Mouse (Mus musculus): ENCODE measurements around the gene Ier2. TPM values are rescaled to one million over a fixed set of nuclear protein-coding genes. Genes with fewer than 3 reads are reported as not detected.

Ier2 gene
- polyA plus RNA-seq, 1 experiment from 2014 or later, result 46.5 TPM

DNA sequence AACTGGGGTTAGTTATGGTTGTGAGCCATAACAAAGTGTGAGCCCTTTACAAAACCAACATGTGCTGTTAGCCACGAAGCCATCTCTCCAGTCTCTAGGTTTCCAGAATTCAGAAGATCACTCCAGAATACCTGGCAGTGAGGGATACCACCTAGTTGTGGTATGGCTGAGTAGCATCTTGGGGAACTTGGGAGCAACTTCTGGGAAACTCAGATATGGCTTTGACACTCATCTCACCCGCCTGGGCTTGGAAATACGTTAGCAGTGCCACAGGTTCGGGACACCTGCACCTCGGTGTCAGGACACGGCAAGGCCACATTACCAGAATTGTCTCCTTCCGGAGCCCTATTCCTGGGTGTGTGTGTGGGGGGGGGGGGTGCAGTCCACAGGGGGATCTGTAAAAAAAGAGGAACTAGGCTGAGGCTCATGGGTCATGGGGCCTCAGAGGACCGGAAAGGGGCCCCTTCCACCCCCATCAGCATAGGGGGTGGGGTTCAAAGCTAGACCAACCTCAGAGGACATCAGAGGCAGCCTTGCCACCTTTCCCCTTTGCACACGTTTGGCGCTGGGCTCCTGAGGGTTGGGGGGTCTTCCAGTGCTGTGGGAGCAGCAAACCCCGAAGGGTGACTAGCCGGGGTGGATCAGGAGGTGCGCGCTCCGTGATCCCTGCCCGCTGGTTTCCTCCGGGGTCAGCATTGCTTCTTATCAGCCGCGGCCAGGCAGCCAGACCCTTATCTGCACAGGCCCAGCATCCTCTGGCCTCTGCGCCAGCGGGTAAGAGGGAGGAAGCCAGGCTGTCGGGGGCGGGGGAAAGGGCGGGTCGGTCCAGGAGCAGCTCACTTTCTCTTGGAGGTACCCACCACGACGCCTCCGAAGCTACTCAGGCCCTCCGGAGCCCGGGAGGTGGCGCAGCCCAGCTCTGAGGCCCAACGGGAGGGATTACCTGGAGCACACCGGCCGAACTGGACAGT is 38.6 kb upstream of the Ier2 start, which contains the start of gene Lyl1:
Gene Lyl1 (plus strand): TSS at position 517 of the 971 bp plus-strand sequence.
- WGBS, result 3% methylated on average over 34 of the region's 34 CpGs
- Histone ChIP-seq H3K4me1 (replicated peaks; ENCODE audit: control insufficient read depth, insufficient read depth, low read length) (peaks cover 53% of the 10 kb centered on the region), H3K9ac (ENCODE audit: low read depth, low read length) (peak within 1 kb of the TSS; percentile 94), H3K36me3 (ENCODE audit: control insufficient read depth, insufficient read depth, low read length) (peaks cover 33% of the 10 kb centered on the region), H3K4me3 (ENCODE audit: low read depth, low read length) (peak within 1 kb of the TSS; percentile 66), H3K27me3 (replicated peaks; ENCODE audit: control insufficient read depth, insufficient read depth, low read length) (peaks cover 18% of the 10 kb centered on the region), H3K27ac (ENCODE audit: low read depth, low read length) (peak within 1 kb of the TSS; percentile 94), H3K4me2 (peak within 1 kb of the TSS; percentile 74), H3K9me3 (ENCODE audit: control insufficient read depth, low read length) (no peaks in the 10 kb centered on the region)
- DNase-seq (ENCODE audit: low spot score), result peak; percentile 94
- ATAC-seq (replicated peaks; ENCODE audit: low FRiP score), result peak; percentile 87

GRCm38 (mm10) chr8:84700526-84700925 is 37.9 kb upstream of the Ier2 start:
- no peak overlapping the region; the same call in 1 of the 2 replicates for H3K4me3 ChIP-seq (ENCODE audit: low read depth, low read length)
- DNase-seq (ENCODE audit: low spot score) (no peak), ATAC-seq (replicated peaks; ENCODE audit: low FRiP score) (no peak)
- H3K9me3 ChIP-seq (ENCODE audit: control insufficient read depth, low read length), result no peaks in the 10 kb centered on the region
- peaks cover 34% of the 10 kb centered on the region for H3K36me3 ChIP-seq (ENCODE audit: control insufficient read depth, insufficient read depth, low read length)
- 38% methylated on average over 5 of the region's 5 CpGs for WGBS
- H3K27me3 ChIP-seq (replicated peaks; ENCODE audit: control insufficient read depth, insufficient read depth, low read length), result peaks cover 18% of the 10 kb centered on the region
- H3K4me2 ChIP-seq, result peak overlapping the region; percentile 40; the same call in 1 of the 2 replicates
- peaks cover 50% of the 10 kb centered on the region for H3K4me1 ChIP-seq (replicated peaks; ENCODE audit: control insufficient read depth, insufficient read depth, low read length)
- H3K9ac ChIP-seq (ENCODE audit: low read depth, low read length), result peak overlapping the region; percentile 34; the same call in 1 of the 2 replicates
- H3K27ac ChIP-seq (ENCODE audit: low read depth, low read length), result peak overlapping the region; percentile 94

GRCm38 (mm10) chr8:84699861-84700322 is 37.2 kb upstream of the Ier2 start:
- Histone ChIP-seq H3K9ac (ENCODE audit: low read depth, low read length) (peak overlapping the region; percentile 34; the same call in 1 of the 2 replicates), H3K4me1 (replicated peaks; ENCODE audit: control insufficient read depth, insufficient read depth, low read length) (peaks cover 43% of the 10 kb centered on the region), H3K9me3 (ENCODE audit: control insufficient read depth, low read length) (no peaks in the 10 kb centered on the region), H3K27ac (ENCODE audit: low read depth, low read length) (peak overlapping the region; percentile 94), H3K36me3 (ENCODE audit: control insufficient read depth, insufficient read depth, low read length) (peaks cover 40% of the 10 kb centered on the region), H3K27me3 (replicated peaks; ENCODE audit: control insufficient read depth, insufficient read depth, low read length) (peaks cover 12% of the 10 kb centered on the region), H3K4me2 (peak overlapping the region; percentile 40), H3K4me3 (ENCODE audit: low read depth, low read length) (peak overlapping the region; percentile 11; the same call in 1 of the 2 replicates)
- WGBS, result 36% methylated on average over 7 of the region's 7 CpGs
- DNase-seq (ENCODE audit: low spot score) (peak; percentile 63), ATAC-seq (replicated peaks; ENCODE audit: low FRiP score) (no peak)

DNA sequence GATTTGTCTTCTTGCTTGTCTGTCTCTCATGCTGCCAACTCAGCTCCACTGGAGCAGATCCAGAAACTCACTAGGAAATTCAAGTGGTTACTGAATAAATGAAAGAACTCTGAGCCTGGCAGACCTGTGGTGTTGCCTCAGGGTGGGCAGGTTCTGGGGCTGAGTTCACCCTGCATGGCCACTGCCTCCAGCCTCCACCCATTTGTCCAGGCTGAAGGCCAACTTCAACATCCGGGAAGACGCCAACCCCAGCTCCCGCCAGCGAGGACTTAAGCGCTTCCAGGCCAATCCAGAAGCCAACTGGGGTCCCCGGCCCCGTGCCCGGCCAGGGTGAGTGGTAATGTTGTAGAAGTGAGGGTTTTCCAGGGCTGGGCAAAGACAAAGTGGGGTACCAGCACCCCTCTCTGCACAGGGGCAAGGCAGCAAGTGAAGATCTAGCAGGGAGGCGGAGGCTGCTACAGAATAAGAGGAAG is 36.3 kb upstream of the Ier2 start:
- Histone ChIP-seq H3K27me3 (replicated peaks; ENCODE audit: control insufficient read depth, insufficient read depth, low read length) (peaks cover 7% of the 10 kb centered on the region), H3K27ac (ENCODE audit: low read depth, low read length) (peak overlapping the region; percentile 94), H3K9ac (ENCODE audit: low read depth, low read length) (no peak overlapping the region), H3K36me3 (ENCODE audit: control insufficient read depth, insufficient read depth, low read length) (peaks cover 44% of the 10 kb centered on the region), H3K4me1 (replicated peaks; ENCODE audit: control insufficient read depth, insufficient read depth, low read length) (peaks cover 36% of the 10 kb centered on the region), H3K4me2 (peak overlapping the region; percentile 40; the same call in 1 of the 2 replicates), H3K4me3 (ENCODE audit: low read depth, low read length) (no peak overlapping the region), H3K9me3 (ENCODE audit: control insufficient read depth, low read length) (no peaks in the 10 kb centered on the region)
- 91% methylated on average over 9 of the region's 9 CpGs for WGBS
- ATAC-seq (replicated peaks; ENCODE audit: low FRiP score) (no peak), DNase-seq (ENCODE audit: low spot score) (no peak)

GRCm38 (mm10) chr8:84698288-84698687 is 35.6 kb upstream of the Ier2 start:
- Histone ChIP-seq H3K27ac (ENCODE audit: low read depth, low read length) (no peak overlapping the region; the same call in 1 of the 2 replicates), H3K4me2 (peak overlapping the region; percentile 8; the same call in 1 of the 2 replicates), H3K27me3 (replicated peaks; ENCODE audit: control insufficient read depth, insufficient read depth, low read length) (peaks cover under 1% of the 10 kb centered on the region; the same call in 1 of the 2 replicates), H3K4me1 (replicated peaks; ENCODE audit: control insufficient read depth, insufficient read depth, low read length) (peaks cover 30% of the 10 kb centered on the region), H3K9ac (ENCODE audit: low read depth, low read length) (no peak overlapping the region), H3K4me3 (ENCODE audit: low read depth, low read length) (no peak overlapping the region), H3K36me3 (ENCODE audit: control insufficient read depth, insufficient read depth, low read length) (peaks cover 50% of the 10 kb centered on the region), H3K9me3 (ENCODE audit: control insufficient read depth, low read length) (no peaks in the 10 kb centered on the region)
- WGBS, result 90% methylated on average over 5 of the region's 5 CpGs
- DNase-seq (ENCODE audit: low spot score) (no peak), ATAC-seq (replicated peaks; ENCODE audit: low FRiP score) (no peak)

DNA sequence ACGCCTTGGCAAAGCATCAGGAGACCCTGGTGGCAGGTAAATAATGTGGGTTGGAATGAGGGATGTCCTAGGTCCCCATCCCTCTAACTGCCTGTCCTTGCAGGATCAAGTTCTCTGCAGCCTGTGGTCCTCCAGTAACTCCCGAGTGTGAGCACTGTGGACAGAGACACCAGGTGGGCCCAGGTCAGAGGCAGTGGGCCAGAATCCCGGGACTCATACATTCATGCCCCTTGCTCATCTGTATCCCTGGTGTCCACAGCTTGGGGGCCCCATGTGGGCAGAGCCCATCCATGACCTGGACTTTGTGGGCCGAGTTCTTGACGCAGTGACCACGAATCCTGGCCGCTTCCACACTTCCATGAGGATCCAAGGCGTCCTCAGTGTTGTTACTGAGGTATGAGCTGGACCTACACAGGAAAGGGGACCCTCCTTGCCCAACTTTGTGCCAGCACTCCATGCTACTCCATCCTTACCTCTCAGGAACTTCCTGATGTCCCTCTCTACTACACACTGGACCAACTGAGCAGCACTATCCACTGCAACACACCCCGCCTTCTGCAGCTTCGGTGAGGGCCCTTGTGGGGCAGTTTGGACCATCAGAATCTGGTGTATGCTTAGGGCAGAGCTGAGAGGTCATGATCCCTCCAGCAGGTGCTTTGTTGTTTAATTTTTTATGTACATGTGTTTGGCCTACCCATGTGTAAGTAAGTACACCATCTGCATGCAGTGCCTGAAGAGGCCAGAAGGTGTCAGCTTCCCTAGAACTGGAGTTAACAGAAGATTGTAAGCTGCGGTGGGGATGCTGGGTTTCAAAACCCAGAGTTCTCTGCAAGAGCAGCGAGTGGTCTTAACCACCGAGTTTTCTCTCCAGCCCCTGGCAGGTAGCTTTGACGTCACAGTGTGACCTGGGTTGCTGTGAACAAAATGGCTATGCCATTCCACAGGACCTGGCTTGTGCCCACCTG is 34.8 kb upstream of the Ier2 start:
- Histone ChIP-seq H3K4me3 (ENCODE audit: low read depth, low read length) (no peak overlapping the region), H3K9ac (ENCODE audit: low read depth, low read length) (no peak overlapping the region), H3K27ac (ENCODE audit: low read depth, low read length) (no peak overlapping the region), H3K9me3 (ENCODE audit: control insufficient read depth, low read length) (no peaks in the 10 kb centered on the region), H3K4me1 (replicated peaks; ENCODE audit: control insufficient read depth, insufficient read depth, low read length) (peaks cover 30% of the 10 kb centered on the region), H3K36me3 (ENCODE audit: control insufficient read depth, insufficient read depth, low read length) (peaks cover 54% of the 10 kb centered on the region), H3K27me3 (replicated peaks; ENCODE audit: control insufficient read depth, insufficient read depth, low read length) (no peaks in the 10 kb centered on the region), H3K4me2 (no peak overlapping the region)
- DNase-seq (ENCODE audit: low spot score), result no peak
- ATAC-seq (replicated peaks; ENCODE audit: low FRiP score), result no peak
- 86% methylated on average over 14 of the region's 14 CpGs for WGBS

GRCm38 (mm10) chr8:84695140-84695539 is 32.5 kb upstream of the Ier2 start:
- no peak overlapping the region for H3K4me3 ChIP-seq (ENCODE audit: low read depth, low read length)
- WGBS, result 89% methylated on average over 6 of the region's 6 CpGs
- H3K27me3 ChIP-seq (replicated peaks; ENCODE audit: control insufficient read depth, insufficient read depth, low read length), result no peaks in the 10 kb centered on the region
- no peak overlapping the region for H3K27ac ChIP-seq (ENCODE audit: low read depth, low read length)
- no peak for DNase-seq (ENCODE audit: low spot score)
- ATAC-seq (replicated peaks; ENCODE audit: low FRiP score), result no peak
- no peak overlapping the region for H3K4me2 ChIP-seq
- H3K9me3 ChIP-seq (ENCODE audit: control insufficient read depth, low read length), result no peaks in the 10 kb centered on the region
- H3K36me3 ChIP-seq (ENCODE audit: control insufficient read depth, insufficient read depth, low read length), result peaks cover 63% of the 10 kb centered on the region
- no peak overlapping the region for H3K9ac ChIP-seq (ENCODE audit: low read depth, low read length)
- peaks cover 21% of the 10 kb centered on the region for H3K4me1 ChIP-seq (replicated peaks; ENCODE audit: control insufficient read depth, insufficient read depth, low read length)

DNA sequence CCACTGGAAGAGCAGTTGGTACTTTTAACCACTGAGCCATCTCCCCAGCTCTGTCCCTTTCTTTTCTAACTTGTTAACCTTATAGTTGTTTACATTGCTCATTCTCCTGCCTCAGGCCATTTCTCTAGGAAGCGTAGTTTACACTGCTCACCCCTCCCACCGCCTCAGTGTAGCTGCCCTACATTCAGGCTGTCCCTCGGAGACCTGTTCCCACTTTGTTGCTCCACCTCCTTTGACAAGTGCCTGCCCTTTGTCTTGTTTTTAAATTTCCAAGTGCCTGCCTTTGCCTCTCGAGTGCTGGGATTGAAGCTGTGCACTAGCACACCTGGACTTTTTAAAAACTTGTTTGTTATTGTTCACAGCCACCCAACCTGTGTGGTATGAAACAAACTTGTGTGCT is 30.7 kb upstream of the Ier2 start:
- Histone ChIP-seq H3K27ac (ENCODE audit: low read depth, low read length) (no peak overlapping the region), H3K4me3 (ENCODE audit: low read depth, low read length) (no peak overlapping the region), H3K9me3 (ENCODE audit: control insufficient read depth, low read length) (no peaks in the 10 kb centered on the region), H3K36me3 (ENCODE audit: control insufficient read depth, insufficient read depth, low read length) (peaks cover 52% of the 10 kb centered on the region), H3K27me3 (replicated peaks; ENCODE audit: control insufficient read depth, insufficient read depth, low read length) (no peaks in the 10 kb centered on the region), H3K4me2 (no peak overlapping the region), H3K4me1 (replicated peaks; ENCODE audit: control insufficient read depth, insufficient read depth, low read length) (peaks cover 16% of the 10 kb centered on the region), H3K9ac (ENCODE audit: low read depth, low read length) (no peak overlapping the region)
- DNase-seq (ENCODE audit: low spot score) (no peak), ATAC-seq (replicated peaks; ENCODE audit: low FRiP score) (no peak)
- WGBS, result 76% methylated on average over 4 of the region's 4 CpGs
